Mouse (Mus musculus): ENCODE data around the gene Usp54. TPM values are rescaled to one million over a fixed set of nuclear protein-coding genes. Genes with fewer than 3 reads are reported as not detected.
"Not testable (repeated sequence)": the region's sequence is repeated elsewhere in the genome, so short reads cannot be mapped to it uniquely, and the experiment has no call there.

Gene Usp54
- polyA plus RNA-seq, 1 experiment from 2014 or later = 8.1 TPM

DNA sequence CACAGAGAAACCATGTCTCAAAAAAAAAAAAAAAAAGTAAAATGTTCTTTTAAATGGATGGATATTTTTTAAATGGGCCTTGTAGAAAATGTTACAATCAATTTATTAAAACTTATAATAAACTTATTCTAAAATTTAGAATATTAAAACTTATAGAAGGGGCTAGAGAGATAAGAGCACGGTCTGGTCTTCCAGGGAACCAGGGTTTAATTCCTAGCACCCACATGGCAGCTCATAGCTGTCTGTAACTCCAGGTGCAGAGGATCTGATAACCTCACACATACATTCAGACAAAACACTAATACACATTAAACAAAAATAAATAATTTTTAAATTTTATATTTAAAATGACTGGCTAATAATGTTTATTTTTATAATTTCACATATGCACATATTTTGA, 39.6 kb downstream of the Usp54 start:
- Histone ChIP-seq H3K36me3 (ENCODE audit: poor library complexity, severe bottlenecking) (peaks cover 2% of the 10 kb centered on the region), H3K27me3 (no peaks in the 10 kb centered on the region), H3K9ac (no peak overlapping the region), H3K4me2 (no peak overlapping the region), H3K9me3 (replicated peaks) (no peaks in the 10 kb centered on the region), H3K4me3 (no peak overlapping the region), H3K4me1 (0 out of 2 replicates have a peak, but pooled peaks cover 1% of the 10 kb centered on the region), H3K27ac (no peak overlapping the region)
- 92% methylated on average over 1 of the region's 1 CpGs for WGBS
- no peak for ATAC-seq

DNA sequence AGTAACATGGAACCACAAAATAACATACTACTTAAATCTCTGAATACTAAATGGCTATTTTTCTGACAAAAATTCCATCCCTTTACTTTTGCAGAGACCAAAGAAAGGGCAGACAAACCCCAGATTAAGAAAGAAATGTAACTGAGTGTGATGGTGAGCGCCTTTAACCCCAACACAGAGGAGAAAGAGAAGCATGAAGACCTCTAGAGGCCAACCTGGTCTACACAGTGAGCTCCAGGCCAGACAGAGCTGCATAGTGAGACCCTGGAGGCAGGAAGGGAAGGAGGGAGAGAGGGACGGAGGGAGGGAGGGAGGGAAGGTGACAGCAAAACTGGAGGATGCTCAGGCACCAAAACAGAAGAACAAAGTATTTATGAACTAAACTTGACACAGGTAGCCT, 40.7 kb downstream of the Usp54 start:
- H3K9ac ChIP-seq = no peak overlapping the region
- H3K4me2 ChIP-seq = no peak overlapping the region
- no peaks in the 10 kb centered on the region for H3K27me3 ChIP-seq
- 86% methylated on average over 2 of the region's 2 CpGs for WGBS
- peaks cover 12% of the 10 kb centered on the region for H3K4me1 ChIP-seq
- H3K36me3 ChIP-seq (ENCODE audit: poor library complexity, severe bottlenecking) = no peaks in the 10 kb centered on the region; the same call in 1 of the 2 replicates
- ATAC-seq = no peak
- no peak overlapping the region for H3K4me3 ChIP-seq
- H3K27ac ChIP-seq = no peak overlapping the region
- no peaks in the 10 kb centered on the region for H3K9me3 ChIP-seq (replicated peaks)

DNA sequence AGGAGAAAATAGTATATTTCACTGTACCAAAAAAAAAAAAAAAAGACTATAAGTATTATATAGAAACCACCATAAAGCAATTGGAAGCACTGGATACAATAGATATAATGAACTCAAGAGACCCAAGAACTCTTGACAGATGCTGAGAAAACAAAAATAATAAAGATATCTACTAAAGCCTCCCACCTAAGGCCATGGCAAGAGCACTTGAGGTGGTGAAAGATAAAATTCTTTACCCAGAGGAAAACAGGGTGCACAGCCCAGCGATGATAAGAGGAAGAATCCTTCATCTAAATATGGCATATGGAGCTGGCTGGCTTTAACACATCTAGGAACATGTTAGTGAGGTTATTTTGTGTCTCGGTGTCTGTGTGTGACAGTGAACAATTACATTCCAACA, 41.3 kb downstream of the Usp54 start:
- ATAC-seq = no peak
- Histone ChIP-seq H3K27ac (no peak overlapping the region), H3K27me3 (no peaks in the 10 kb centered on the region), H3K4me3 (no peak overlapping the region), H3K4me1 (peaks cover 12% of the 10 kb centered on the region), H3K36me3 (ENCODE audit: poor library complexity, severe bottlenecking) (no peaks in the 10 kb centered on the region; the same call in 1 of the 2 replicates), H3K4me2 (no peak overlapping the region), H3K9ac (no peak overlapping the region), H3K9me3 (replicated peaks) (no peaks in the 10 kb centered on the region)
- 92% methylated on average over 2 of the region's 2 CpGs for WGBS

DNA sequence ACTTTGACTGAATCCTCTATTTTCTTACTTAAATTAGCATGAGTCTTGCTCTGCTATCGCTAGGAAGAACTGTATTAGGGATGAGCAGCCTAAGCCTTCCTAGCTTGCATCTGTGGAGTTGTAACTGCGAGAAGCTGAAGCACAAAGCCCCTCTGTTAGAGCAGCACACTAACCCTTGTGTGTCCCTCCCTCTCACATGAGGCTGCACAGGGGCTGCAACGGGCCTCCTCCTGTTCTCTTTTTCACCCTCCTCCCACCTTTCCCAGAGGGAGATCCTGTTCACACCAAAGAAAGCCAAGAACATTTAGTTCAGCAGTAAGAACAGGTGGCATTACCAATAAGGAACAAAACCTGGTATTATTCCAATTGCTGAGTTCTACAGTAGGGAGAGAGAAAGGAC, 45.1 kb downstream of the Usp54 start:
- no peaks in the 10 kb centered on the region for H3K27me3 ChIP-seq
- 8% methylated on average over 3 of the region's 3 CpGs for WGBS
- no peaks in the 10 kb centered on the region for H3K9me3 ChIP-seq (replicated peaks)
- no peaks in the 10 kb centered on the region for H3K36me3 ChIP-seq (ENCODE audit: poor library complexity, severe bottlenecking)
- H3K4me1 ChIP-seq = peaks cover 12% of the 10 kb centered on the region
- no peak for ATAC-seq
- no peak overlapping the region for H3K4me2 ChIP-seq
- no peak overlapping the region for H3K9ac ChIP-seq
- no peak overlapping the region for H3K4me3 ChIP-seq
- no peak overlapping the region for H3K27ac ChIP-seq

DNA sequence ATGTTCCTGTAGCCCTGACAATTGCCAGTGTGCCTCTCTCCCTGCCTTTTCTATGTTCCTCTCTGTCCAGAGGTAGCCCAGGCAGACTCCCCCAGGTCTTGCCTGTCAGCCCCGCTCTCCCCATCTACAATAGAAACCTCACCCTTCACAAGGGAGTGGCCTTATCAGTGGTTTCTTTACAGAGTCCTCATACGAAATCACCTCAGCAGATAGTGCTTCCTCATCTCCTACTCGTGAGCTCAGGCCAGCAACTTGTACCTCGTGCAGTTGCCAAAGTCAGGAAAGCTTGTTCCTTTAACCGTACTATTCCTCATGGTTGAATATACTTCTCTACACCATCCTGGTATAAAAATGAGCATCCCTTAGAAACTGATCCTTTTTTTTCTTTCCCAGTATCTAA, 53.4 kb downstream of the Usp54 start:
- Histone ChIP-seq H3K4me2 (no peak overlapping the region), H3K27me3 (no peaks in the 10 kb centered on the region), H3K9me3 (replicated peaks) (no peaks in the 10 kb centered on the region), H3K9ac (no peak overlapping the region), H3K4me1 (no peaks in the 10 kb centered on the region), H3K4me3 (no peak overlapping the region), H3K27ac (no peak overlapping the region), H3K36me3 (ENCODE audit: poor library complexity, severe bottlenecking) (peaks cover 41% of the 10 kb centered on the region)
- WGBS = 87% methylated on average over 5 of the region's 5 CpGs
- no peak for ATAC-seq

DNA sequence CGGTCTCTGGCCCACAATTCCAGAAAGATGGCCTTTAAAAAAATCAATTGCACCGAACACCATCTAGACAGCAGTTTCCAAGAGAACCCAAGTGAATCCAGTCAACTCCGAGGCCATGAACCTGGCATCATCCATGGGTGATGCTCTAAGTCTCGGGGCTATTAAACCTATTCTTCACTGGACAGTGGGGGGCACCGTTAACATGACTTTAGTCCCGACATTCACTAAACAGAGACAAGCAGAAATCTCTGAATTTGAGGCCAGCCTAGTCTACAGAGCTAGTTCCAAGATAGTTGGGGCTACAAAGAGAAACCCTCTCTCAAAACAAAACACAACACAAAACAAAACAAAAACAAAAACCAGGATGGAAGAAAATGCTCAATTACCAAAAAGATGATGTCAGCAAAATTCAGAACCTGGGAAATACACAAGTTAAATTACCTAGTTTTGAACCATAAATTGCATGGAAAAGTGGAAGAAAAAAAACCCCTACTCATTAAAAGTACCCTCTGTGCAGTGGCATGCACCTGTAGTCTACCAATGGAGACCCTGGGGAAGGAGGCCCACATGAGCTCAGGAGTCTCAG, 61.9 kb downstream of the Usp54 start:
- Histone ChIP-seq H3K9me3 (replicated peaks) (no peaks in the 10 kb centered on the region), H3K27me3 (no peaks in the 10 kb centered on the region), H3K36me3 (ENCODE audit: poor library complexity, severe bottlenecking) (peaks cover 35% of the 10 kb centered on the region), H3K4me1 (no peaks in the 10 kb centered on the region), H3K4me2 (no peak overlapping the region), H3K27ac (no peak overlapping the region), H3K4me3 (no peak overlapping the region), H3K9ac (no peak overlapping the region)
- WGBS = 70% methylated on average over 6 of the region's 6 CpGs
- ATAC-seq = no peak

DNA sequence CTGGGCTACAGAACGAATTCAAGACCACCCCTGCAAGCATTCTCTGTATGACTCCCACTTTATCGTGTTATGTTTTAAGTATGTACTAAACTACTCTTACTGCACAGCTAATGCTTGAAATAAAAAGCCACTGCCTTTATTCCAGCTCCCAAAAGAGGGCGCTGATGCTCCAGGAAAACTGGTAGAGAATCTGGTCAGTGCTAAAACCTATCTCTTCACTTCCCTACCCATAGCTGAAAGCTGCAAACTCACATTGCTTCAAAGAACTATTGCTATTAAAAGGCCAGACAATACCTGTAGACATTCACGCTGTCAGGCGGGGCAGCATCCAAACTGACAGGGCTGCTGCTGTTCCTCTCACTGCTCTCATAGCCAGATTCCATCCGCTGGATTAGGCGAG, 64.7 kb downstream of the Usp54 start:
- Histone ChIP-seq H3K36me3 (ENCODE audit: poor library complexity, severe bottlenecking) (peaks cover 26% of the 10 kb centered on the region), H3K4me2 (no peak overlapping the region), H3K27me3 (no peaks in the 10 kb centered on the region), H3K4me3 (no peak overlapping the region), H3K9me3 (replicated peaks) (no peaks in the 10 kb centered on the region), H3K9ac (no peak overlapping the region), H3K4me1 (no peaks in the 10 kb centered on the region), H3K27ac (no peak overlapping the region)
- ATAC-seq = 0 out of 2 replicates have a peak, but pooled peaks have one; percentile 27
- 54% methylated on average over 7 of the region's 7 CpGs for WGBS

DNA sequence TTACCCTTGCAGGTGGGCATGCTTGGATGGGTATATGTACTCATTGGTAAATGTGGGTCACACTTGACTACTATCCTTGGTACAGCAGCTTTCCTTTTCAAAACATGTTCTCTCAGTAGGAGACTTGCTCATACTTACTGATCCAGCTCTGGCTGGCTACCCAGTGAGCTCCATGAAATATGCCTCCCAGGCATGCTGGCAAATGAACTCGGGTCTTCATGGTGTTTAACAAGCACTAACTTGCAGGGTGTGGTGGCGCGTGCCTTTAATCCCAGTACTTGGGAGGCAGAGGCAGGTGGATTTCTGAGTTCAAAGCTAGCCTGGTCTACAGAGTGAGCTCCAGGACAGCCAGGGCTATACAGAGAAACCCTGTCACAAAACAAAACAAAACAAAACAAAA, 67.7 kb downstream of the Usp54 start:
- H3K27ac ChIP-seq; H3K9ac ChIP-seq; H3K9me3 ChIP-seq (replicated peaks); H3K4me2 ChIP-seq; ATAC-seq; H3K27me3 ChIP-seq; H3K4me3 ChIP-seq; H3K4me1 ChIP-seq: not testable (repeated sequence)
- peaks cover 45% of the 10 kb centered on the region for H3K36me3 ChIP-seq (ENCODE audit: poor library complexity, severe bottlenecking)
- WGBS = 94% methylated on average over 3 of the region's 3 CpGs

DNA sequence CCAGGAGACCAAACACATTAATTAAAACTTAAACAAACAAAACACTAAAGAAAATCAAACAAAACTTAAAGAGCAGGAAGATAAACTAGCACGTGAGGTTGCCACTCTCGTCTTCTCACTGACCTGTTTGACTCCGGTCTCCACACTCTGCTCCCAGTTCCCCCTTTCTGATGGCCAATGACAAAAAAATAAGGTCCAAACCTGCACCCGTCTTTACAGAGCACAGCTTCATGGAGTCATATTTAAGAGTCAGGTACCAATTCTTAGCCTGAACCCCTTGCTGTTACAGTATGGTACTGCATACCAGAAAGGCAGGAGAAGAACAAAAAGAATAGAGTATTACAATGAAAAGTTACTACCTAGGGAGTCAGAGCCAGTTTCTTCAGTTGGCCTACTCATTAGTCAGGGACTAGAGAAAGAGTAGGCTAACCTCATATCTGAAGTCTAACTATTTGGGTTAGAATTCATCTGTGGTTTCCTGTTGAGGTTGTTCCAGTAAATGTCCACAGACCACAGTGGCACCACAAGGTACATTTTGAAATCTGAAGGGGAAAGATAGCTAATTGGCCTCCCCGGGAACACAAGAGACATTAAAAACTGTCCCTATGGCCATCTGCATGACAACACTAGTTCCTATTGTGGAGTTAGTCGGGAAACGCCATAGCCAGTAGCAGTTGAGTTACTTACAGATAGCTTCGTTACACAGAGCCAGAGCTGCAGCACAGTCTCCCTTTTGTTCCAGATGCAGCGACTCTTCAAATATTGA, 75.4 kb downstream of the Usp54 start:
- Histone ChIP-seq H3K36me3 (ENCODE audit: poor library complexity, severe bottlenecking) (peaks cover 74% of the 10 kb centered on the region), H3K9ac (no peak overlapping the region), H3K27ac (no peak overlapping the region), H3K27me3 (no peaks in the 10 kb centered on the region), H3K4me2 (no peak overlapping the region), H3K4me1 (no peaks in the 10 kb centered on the region), H3K4me3 (no peak overlapping the region), H3K9me3 (replicated peaks) (no peaks in the 10 kb centered on the region)
- WGBS = 75% methylated on average over 9 of the region's 9 CpGs
- ATAC-seq = no peak

DNA sequence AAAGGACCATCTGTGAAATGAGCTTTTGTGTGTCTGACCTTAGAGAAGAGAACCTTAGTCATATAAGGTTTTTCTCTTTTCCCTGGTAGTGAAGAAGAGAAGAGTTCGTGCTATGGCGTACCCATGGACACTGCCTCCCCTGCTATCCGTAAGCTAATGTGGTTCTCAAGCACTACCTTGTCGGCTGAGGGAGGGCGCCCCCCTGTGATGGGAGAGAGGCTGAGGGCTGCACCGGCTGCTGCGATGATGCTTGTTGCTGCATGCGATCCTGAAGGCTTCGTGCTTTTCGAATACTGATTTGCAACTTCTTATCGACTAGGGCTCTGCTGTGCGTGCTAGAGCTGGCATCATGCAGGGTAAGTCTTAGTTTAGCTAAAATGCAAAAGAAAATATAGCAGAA, 76.2 kb downstream of the Usp54 start:
- H3K4me1 ChIP-seq = no peaks in the 10 kb centered on the region
- H3K9ac ChIP-seq = no peak overlapping the region
- no peaks in the 10 kb centered on the region for H3K9me3 ChIP-seq (replicated peaks)
- H3K36me3 ChIP-seq (ENCODE audit: poor library complexity, severe bottlenecking) = peaks cover 70% of the 10 kb centered on the region
- H3K4me2 ChIP-seq = no peak overlapping the region
- ATAC-seq = no peak
- no peak overlapping the region for H3K27ac ChIP-seq
- no peak overlapping the region for H3K4me3 ChIP-seq
- no peaks in the 10 kb centered on the region for H3K27me3 ChIP-seq
- WGBS = 71% methylated on average over 12 of the region's 12 CpGs

DNA sequence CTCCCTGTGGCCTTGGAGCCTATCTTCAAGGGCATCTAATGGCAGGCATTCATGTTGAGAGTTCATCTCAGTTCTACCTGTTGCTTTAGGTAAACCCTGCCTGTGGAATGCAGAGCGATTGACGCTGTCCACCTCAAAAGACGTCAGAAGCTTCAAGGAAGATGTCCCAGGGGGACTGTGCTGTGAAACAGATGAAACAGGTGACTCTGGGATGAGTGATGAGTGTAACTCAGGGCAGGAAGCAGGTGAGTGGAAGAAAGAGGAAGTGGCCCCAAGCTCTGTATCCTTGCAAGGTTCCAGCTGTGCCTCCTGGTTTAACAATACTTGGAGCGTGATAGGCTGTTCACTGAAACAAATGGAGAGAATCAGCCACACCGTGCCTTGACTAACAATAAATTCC, 79.0 kb downstream of the Usp54 start:
- no peak for ATAC-seq
- Histone ChIP-seq H3K4me3 (no peak overlapping the region), H3K4me2 (no peak overlapping the region), H3K36me3 (ENCODE audit: poor library complexity, severe bottlenecking) (peaks cover 61% of the 10 kb centered on the region), H3K27ac (no peak overlapping the region), H3K4me1 (no peaks in the 10 kb centered on the region), H3K9ac (no peak overlapping the region), H3K27me3 (no peaks in the 10 kb centered on the region), H3K9me3 (replicated peaks) (no peaks in the 10 kb centered on the region)
- 95% methylated on average over 5 of the region's 5 CpGs for WGBS

DNA sequence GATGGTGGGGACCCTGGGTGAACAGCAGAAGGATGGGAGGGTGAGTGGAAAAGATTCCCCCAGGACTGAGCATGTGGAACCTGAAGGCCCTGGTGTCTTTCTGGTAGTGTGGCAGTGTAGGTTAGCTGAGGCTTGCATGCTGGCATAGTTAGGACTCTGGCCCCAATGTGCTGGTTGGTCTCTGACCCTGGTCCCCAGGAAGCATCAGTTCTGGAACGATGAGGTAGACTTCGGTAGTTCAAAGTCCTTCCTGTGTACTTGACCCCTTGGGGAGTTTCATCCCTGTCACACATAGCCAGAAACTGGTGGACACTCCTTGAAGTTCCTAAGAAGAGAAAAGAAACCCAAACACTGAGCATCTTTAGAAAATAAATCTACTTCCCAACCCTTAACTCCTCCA, 90.7 kb downstream of the Usp54 start:
- Histone ChIP-seq H3K9me3 (replicated peaks) (no peaks in the 10 kb centered on the region), H3K4me3 (no peak overlapping the region), H3K4me1 (peaks cover 6% of the 10 kb centered on the region), H3K9ac (no peak overlapping the region), H3K27me3 (no peaks in the 10 kb centered on the region), H3K36me3 (ENCODE audit: poor library complexity, severe bottlenecking) (peaks cover 51% of the 10 kb centered on the region), H3K4me2 (no peak overlapping the region), H3K27ac (no peak overlapping the region)
- 86% methylated on average over 2 of the region's 2 CpGs for WGBS
- no peak for ATAC-seq

DNA sequence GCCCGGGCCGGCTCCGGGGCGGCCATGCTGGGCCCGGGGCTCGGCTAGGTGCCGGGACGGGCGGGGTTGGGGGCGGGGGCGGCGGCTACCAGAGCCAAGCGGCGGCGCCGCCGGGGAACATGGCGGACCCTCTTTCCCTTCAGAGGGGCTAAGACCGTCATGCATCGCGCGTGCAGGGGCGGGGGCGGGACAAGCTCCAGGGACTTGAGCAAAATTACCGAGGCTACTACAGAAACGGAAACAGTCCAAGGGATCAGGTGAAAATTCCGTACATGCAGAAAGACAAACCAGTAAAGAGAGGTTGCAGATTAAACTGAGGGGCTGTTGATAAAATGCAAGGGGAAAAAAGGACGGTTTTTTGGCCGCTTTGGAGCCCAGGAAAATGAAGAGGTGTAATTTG, 94.4 kb downstream of the Usp54 start, which contains the start of gene Ppp3cb:
Ppp3cb (minus strand) TSS at position 159 of the 400 bp plus-strand sequence.
- Histone ChIP-seq H3K9me3 (replicated peaks) (no peaks in the 10 kb centered on the region), H3K9ac (peak within 1 kb of the TSS; percentile 97), H3K36me3 (ENCODE audit: poor library complexity, severe bottlenecking) (peaks cover 32% of the 10 kb centered on the region), H3K4me2 (peak within 1 kb of the TSS; percentile 71), H3K27ac (peak within 1 kb of the TSS; percentile 97), H3K4me3 (peak within 1 kb of the TSS; percentile 94), H3K27me3 (no peaks in the 10 kb centered on the region), H3K4me1 (peaks cover 30% of the 10 kb centered on the region)
- WGBS = under 1% methylated on average over 28 of the region's 29 CpGs
- ATAC-seq = peak; percentile 95
